Mouse (Mus musculus): Measurements from ENCODE around the gene Rab4a.
A peak's percentile ranks its signal among the peaks of the same experiment; 100 is the strongest.
"Not testable (repeated sequence)": the region's sequence is repeated elsewhere in the genome, so short reads cannot be mapped to it uniquely, and the experiment has no call there.

Gene Rab4a

GRCm38 (mm10) chr8:123788416-123789170, 17.2 kb upstream of the Rab4a start:
- no peak for DNase-seq (ENCODE audit: low read depth, low spot score)

- DNase-seq (ENCODE audit: low read depth, low spot score) = no peak
Observed at GRCm38 (mm10) chr8:123789461-123789860, 16.3 kb upstream of the Rab4a start.

- DNase-seq (ENCODE audit: low read depth, low spot score) = peak; percentile 85
Observed at GRCm38 (mm10) chr8:123789970-123790369, 15.8 kb upstream of the Rab4a start.

GRCm38 (mm10) chr8:123791101-123791844, 14.5 kb upstream of the Rab4a start:
- no peak for DNase-seq (ENCODE audit: low read depth, low spot score)

- DNase-seq (ENCODE audit: low read depth, low spot score) = no peak
Observed at GRCm38 (mm10) chr8:123791845-123792225, 13.9 kb upstream of the Rab4a start.

- no peak for DNase-seq (ENCODE audit: low read depth, low spot score)
Observed at GRCm38 (mm10) chr8:123793900-123794299, 11.9 kb upstream of the Rab4a start.

GRCm38 (mm10) chr8:123794766-123795165, 11.0 kb upstream of the Rab4a start:
- no peak for DNase-seq (ENCODE audit: low read depth, low spot score)

- no peak for DNase-seq (ENCODE audit: low read depth, low spot score)
Observed at GRCm38 (mm10) chr8:123796758-123797157, 9.0 kb upstream of the Rab4a start.

- no peak for DNase-seq (ENCODE audit: low read depth, low spot score)
Observed at GRCm38 (mm10) chr8:123797928-123798327, 7.9 kb upstream of the Rab4a start.

- no peak for DNase-seq (ENCODE audit: low read depth, low spot score)
Observed at GRCm38 (mm10) chr8:123799434-123799833, 6.4 kb upstream of the Rab4a start.

- no peak for DNase-seq (ENCODE audit: low read depth, low spot score)
Observed at GRCm38 (mm10) chr8:123799885-123800284, 5.9 kb upstream of the Rab4a start.

- peak; percentile 45 for DNase-seq (ENCODE audit: low read depth, low spot score)
Observed at GRCm38 (mm10) chr8:123800867-123801266, 4.9 kb upstream of the Rab4a start.

GRCm38 (mm10) chr8:123801538-123801937, 4.2 kb upstream of the Rab4a start:
- no peak for DNase-seq (ENCODE audit: low read depth, low spot score)

GRCm38 (mm10) chr8:123803639-123804038, 2.1 kb upstream of the Rab4a start:
- no peak for DNase-seq (ENCODE audit: low read depth, low spot score)

GRCm38 (mm10) chr8:123804586-123804985, 1.2 kb upstream of the Rab4a start:
- no peak for DNase-seq (ENCODE audit: low read depth, low spot score)

- no peak for DNase-seq (ENCODE audit: low read depth, low spot score)
Observed at GRCm38 (mm10) chr8:123805209-123805717, 522 bp upstream of the Rab4a start.

- DNase-seq (ENCODE audit: low read depth, low spot score) = peak; percentile 91
Observed at GRCm38 (mm10) chr8:123806374-123806935, 670 bp downstream of the Rab4a start.

GRCm38 (mm10) chr8:123807024-123807431, 1.2 kb downstream of the Rab4a start:
- peak; percentile 83 for DNase-seq (ENCODE audit: low read depth, low spot score)

- no peak for DNase-seq (ENCODE audit: low read depth, low spot score)
Observed at GRCm38 (mm10) chr8:123807852-123808573, 2.2 kb downstream of the Rab4a start.

- DNase-seq (ENCODE audit: low read depth, low spot score) = no peak
Observed at GRCm38 (mm10) chr8:123808671-123809070, 2.9 kb downstream of the Rab4a start.

GRCm38 (mm10) chr8:123809342-123809741, 3.6 kb downstream of the Rab4a start:
- not testable (repeated sequence) for DNase-seq (ENCODE audit: low read depth, low spot score)

- no peak for DNase-seq (ENCODE audit: low read depth, low spot score)
Observed at GRCm38 (mm10) chr8:123812227-123812626, 6.4 kb downstream of the Rab4a start.
